30 mouse cellular contexts compared by ENCODE assay signal in the genomic region with DNA sequence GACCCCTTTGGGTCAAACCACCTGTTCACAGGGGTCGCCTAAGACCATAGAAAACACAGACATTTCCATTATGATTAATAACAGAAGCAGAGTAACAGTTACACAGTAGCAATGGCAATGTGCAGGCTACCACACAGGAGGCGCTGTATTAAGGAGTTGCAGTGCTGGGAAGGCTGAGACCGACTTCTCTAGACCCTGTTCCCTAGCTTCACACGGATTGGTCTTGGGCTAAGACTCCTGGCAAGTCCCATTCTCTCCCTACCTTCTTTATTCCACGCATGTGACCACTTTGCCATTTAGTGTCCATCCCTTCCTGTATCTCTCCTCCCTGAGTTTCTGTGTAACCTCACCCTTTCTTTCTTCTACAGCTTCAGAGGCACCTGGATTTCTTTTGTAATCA. TPM values are rescaled to one million over a fixed set of nuclear protein-coding genes. Genes with fewer than 3 reads are reported as not detected.
DNase-seq lines count a peak whose midpoint lies in the region; ATAC-seq and TF ChIP-seq lines count a peak whose summit lies in the region.
"Had no signal": no experiment of that assay in that cellular context is flagged by ENCODE, and none has a peak within 500 bp of the region (broad histone marks: within the 10 kb centered on the region; RNA-seq: fewer than 3 reads in every experiment).

No protein-coding gene starts in this region.

- H3K4me3 ChIP-seq in layer of hippocampus, adult 2 months = no peak overlapping the region
- no peak overlapping the region for H3K4me3 ChIP-seq in lung, postnatal 0 days (ENCODE audit: low read depth, low read length)
- H3K4me3 ChIP-seq in midbrain, embryonic 14.5 days (replicated peaks; ENCODE audit: low read depth, low read length) = no peak overlapping the region
- H3K4me3 ChIP-seq: forebrain, embryonic 10.5 days; forebrain, embryonic 13.5 days; heart, adult 2 months; heart, embryonic 10.5 days; heart, embryonic 13.5 days; hindbrain, embryonic 12.5 days; hindbrain, embryonic 15.5 days; intestine, embryonic 15.5 days had no signal

- H3K9ac ChIP-seq in lung, postnatal 0 days (replicated peaks; ENCODE audit: low read depth) = no peak overlapping the region
- no peak overlapping the region for H3K9ac ChIP-seq in midbrain, embryonic 14.5 days (replicated peaks; ENCODE audit: low read length)
- H3K9ac ChIP-seq: forebrain, embryonic 13.5 days; forebrain, postnatal 0 days; heart, embryonic 13.5 days; hindbrain, embryonic 12.5 days; hindbrain, embryonic 15.5 days; intestine, embryonic 15.5 days had no signal

- H3K27me3 ChIP-seq in lung, postnatal 0 days (replicated peaks; ENCODE audit: insufficient read depth, low read length) = no peaks in the 10 kb centered on the region
- no peaks in the 10 kb centered on the region for H3K27me3 ChIP-seq in midbrain, embryonic 14.5 days (ENCODE audit: control insufficient read depth, insufficient read depth, low read length)
- H3K27me3 ChIP-seq: CH12.LX; forebrain, embryonic 13.5 days; heart, embryonic 13.5 days; hindbrain, embryonic 12.5 days; hindbrain, embryonic 15.5 days; intestine, embryonic 15.5 days; Patski had no signal

- WGBS in lung, postnatal 0 days = 46% methylated on average over 5 of the region's 5 CpGs
- 54% methylated on average over 5 of the region's 5 CpGs for whole genome bisulfite sequencing in midbrain, embryonic 14.5 days

- TF ChIP-seq CTCF in layer of hippocampus, adult 2 months (conservative IDR thresholded peaks at IDR 0.05) = 0 out of 2 replicates have a peak, but pooled peaks have one; percentile 14
- TF ChIP-seq CTCF in lung, postnatal 0 days (IDR thresholded peaks at IDR 0.05) = 0 out of 2 replicates have a peak, but pooled peaks have one; percentile 15

- ATAC-seq in lung, postnatal 0 days = no peak
- no peak for ATAC-seq in midbrain, embryonic 14.5 days (ENCODE audit: low FRiP score, low TSS enrichment)
- ATAC-seq: activated CD4-positive, CD25-positive, alpha-beta regulatory T cell, adult 4 months; forebrain, embryonic 13.5 days; forebrain, postnatal 0 days; intestine, embryonic 15.5 days; Patski had no signal

- H3K4me2 ChIP-seq in lung, postnatal 0 days (replicated peaks; ENCODE audit: low read depth, low read length) = no peak overlapping the region
- H3K4me2 ChIP-seq in midbrain, embryonic 14.5 days (ENCODE audit: low read length) = no peak overlapping the region
- H3K4me2 ChIP-seq: forebrain, embryonic 13.5 days; heart, embryonic 13.5 days; hindbrain, embryonic 12.5 days; hindbrain, embryonic 15.5 days; intestine, embryonic 15.5 days had no signal

- no peak for TF ChIP-seq EP300 in lung, postnatal 0 days (IDR thresholded peaks at IDR 0.05)

- no peaks in the 10 kb centered on the region for H3K4me1 ChIP-seq in lung, postnatal 0 days (ENCODE audit: insufficient read depth, low read depth, low read length)
- no peaks in the 10 kb centered on the region for H3K4me1 ChIP-seq in midbrain, embryonic 14.5 days (ENCODE audit: control insufficient read depth, insufficient read depth, low read length)
- H3K4me1 ChIP-seq: forebrain, embryonic 10.5 days; forebrain, embryonic 13.5 days; hindbrain, embryonic 12.5 days; hindbrain, embryonic 15.5 days; intestine, embryonic 15.5 days had no signal

- H3K9me3 ChIP-seq in lung, postnatal 0 days (ENCODE audit: low read length) = no peaks in the 10 kb centered on the region
- no peaks in the 10 kb centered on the region for H3K9me3 ChIP-seq in midbrain, embryonic 14.5 days (ENCODE audit: control insufficient read depth, low read length)
- H3K9me3 ChIP-seq: forebrain, embryonic 10.5 days; forebrain, embryonic 13.5 days; heart, embryonic 10.5 days; heart, embryonic 13.5 days; hindbrain, embryonic 12.5 days; hindbrain, embryonic 15.5 days; intestine, embryonic 15.5 days had no signal

- no peak overlapping the region for H3K27ac ChIP-seq in layer of hippocampus, adult 2 months
- no peak overlapping the region for H3K27ac ChIP-seq in lung, postnatal 0 days (ENCODE audit: low read length)
- H3K27ac ChIP-seq in midbrain, embryonic 14.5 days (replicated peaks; ENCODE audit: low read depth, low read length) = no peak overlapping the region
- H3K27ac ChIP-seq: forebrain, embryonic 10.5 days; forebrain, embryonic 13.5 days; heart, adult 2 months; heart, embryonic 10.5 days; heart, embryonic 13.5 days; hindbrain, embryonic 12.5 days; hindbrain, embryonic 15.5 days; intestine, embryonic 15.5 days had no signal

- no peaks in the 10 kb centered on the region for H3K36me3 ChIP-seq in lung, postnatal 0 days (ENCODE audit: insufficient read depth, low read length)
- H3K36me3 ChIP-seq in midbrain, embryonic 14.5 days (ENCODE audit: control insufficient read depth, insufficient read depth, low read length) = no peaks in the 10 kb centered on the region
- H3K36me3 ChIP-seq: forebrain, embryonic 10.5 days; G1E; heart, embryonic 10.5 days; heart, embryonic 13.5 days; hindbrain, embryonic 12.5 days; hindbrain, embryonic 15.5 days; intestine, embryonic 15.5 days had no signal

- no peak for DNase-seq in layer of hippocampus, adult 2 months (ENCODE audit: low spot score in 2 of 2)
- DNase-seq in layer of hippocampus, postnatal 14 days (ENCODE audit: low spot score in 2 of 2) = no peak
- DNase-seq in lung, postnatal 0 days (ENCODE audit: low spot score) = no peak
- DNase-seq in lung, adult 18-20 months = no peak
- DNase-seq in R1 (ENCODE audit: low read depth, low spot score) = peak; percentile 49
- no peak for DNase-seq in midbrain, embryonic 14.5 days
- DNase-seq in left cerebral cortex, adult 8-10 months (ENCODE audit: low spot score in 2 of 2) = no peak
- DNase-seq: adrenal gland, postnatal 10 days; adrenal gland, postnatal 36 days; B cell, adult 2 months; cerebellum, adult 18-20 months; cerebellum, adult 9-10 months; cerebellum, postnatal 14 days; forebrain, postnatal 0 days; gastrocnemius, postnatal 10 days; gastrocnemius, postnatal 36 days; heart, adult 2 months; heart, postnatal 14 days; heart, postnatal 4 days had no signal

RNA-seq across cellular contexts. Expression of a gene that starts 19.6 kb away (rescaled TPM):
- 10 to 100 TPM; 25.6 to 26.4 TPM for total RNA-seq in layer of hippocampus, adult 2 months (2021)
- 10 to 100 TPM; 19.8 to 21.0 TPM for total RNA-seq in layer of hippocampus, postnatal 14 days (2021)
- 15.1 and 18.4 TPM in 2 replicates for polyA plus RNA-seq in lung, postnatal 0 days (2015; fragmentation: Nextera tagmentation; extraction: Ambion mirVana)
- polyA plus RNA-seq in midbrain, embryonic 14.5 days (2014; fragmentation: Nextera tagmentation; extraction: Ambion mirVana) = 4.4 and 6.9 TPM in 2 replicates
- total RNA-seq in left cerebral cortex, adult 8-10 months (2022) = 10 to 100 TPM; 17.1 to 25.1 (median 22.0) TPM
- polyA plus RNA-seq: G1E had no signal
